Mouse (Mus musculus) mouse trophoblast stem cell (cell line): ENCODE measurements around the gene Canx.
"Not testable (repeated sequence)": the region's sequence is repeated elsewhere in the genome, so short reads cannot be mapped to it uniquely, and the experiment has no call there.

ENCODE experiments used
- in situ Hi-C, 2 experiments: fragments of 300-500 bp; cut with MseI, MboI; formaldehyde crosslinking; loops; 2 replicates in 1 of 2; 3 replicates in 1 of 2; pipeline ENCODE4 v1.15.1; 2025

Gene Canx

DNA sequence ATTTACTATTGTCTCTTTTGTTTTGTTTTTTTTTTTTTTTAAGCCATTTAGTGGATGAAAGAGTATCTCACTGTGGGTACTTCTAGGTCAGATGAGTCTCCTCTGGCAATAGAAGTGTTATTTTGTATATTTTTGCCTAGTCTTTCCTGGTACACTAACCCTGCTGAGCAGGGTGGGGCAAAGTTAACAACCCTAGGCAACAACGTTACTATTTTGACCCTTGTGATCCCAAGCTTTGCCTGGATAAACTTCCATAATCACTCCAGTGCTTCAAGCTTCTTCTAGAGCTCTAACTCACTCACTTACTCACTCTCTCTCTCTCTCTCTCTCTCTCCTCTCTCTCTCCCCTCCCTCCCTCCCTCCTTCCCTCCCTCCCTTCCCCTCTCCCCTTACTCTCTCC, 10.7 kb upstream of the Canx start:
- in situ Hi-C loops, result no loop called here

DNA sequence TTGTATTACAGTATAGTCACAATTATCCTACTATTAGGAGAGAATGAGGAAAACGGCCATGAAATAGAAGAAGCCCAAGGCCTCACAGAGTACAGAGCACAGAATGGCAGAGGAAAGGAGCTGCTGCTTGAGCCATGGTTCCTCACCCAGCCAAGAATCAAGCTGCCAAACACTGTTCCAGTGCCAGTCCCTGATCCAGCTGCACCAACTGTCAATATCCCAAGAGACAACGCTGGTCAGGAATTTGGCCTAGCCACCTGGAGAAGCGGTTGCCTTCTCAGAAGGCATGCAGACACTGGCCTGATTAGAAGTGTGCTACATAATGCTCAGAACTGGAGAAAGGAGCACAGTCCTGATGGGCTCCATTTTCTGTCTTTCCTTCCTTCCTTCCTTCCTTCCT, 7.7 kb upstream of the Canx start:
- in situ Hi-C loops, result no loop called here

DNA sequence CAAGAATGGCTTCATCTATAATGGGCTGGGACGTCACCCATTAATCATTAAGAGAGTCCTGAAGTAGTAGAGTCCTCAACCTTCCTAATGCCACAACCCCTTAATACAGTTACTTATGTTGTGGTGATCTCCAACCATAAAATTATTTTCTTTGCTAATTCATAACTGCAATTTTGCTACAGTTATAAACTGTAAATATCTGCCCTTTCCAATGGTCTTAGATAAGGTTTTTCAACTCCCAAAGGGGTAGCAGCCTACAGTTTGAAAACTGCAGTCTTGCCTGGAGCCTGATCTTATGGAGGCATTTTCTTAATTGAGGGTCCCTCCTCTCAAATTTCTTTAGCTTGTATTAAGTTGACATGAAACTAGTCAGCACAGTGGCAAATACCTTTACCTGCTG, 3.9 kb upstream of the Canx start:
- in situ Hi-C loops, result loop anchor here (5.0 kb wide), 1 partner anchor 33 kb away; no protein-coding TSS in a partner anchor

DNA sequence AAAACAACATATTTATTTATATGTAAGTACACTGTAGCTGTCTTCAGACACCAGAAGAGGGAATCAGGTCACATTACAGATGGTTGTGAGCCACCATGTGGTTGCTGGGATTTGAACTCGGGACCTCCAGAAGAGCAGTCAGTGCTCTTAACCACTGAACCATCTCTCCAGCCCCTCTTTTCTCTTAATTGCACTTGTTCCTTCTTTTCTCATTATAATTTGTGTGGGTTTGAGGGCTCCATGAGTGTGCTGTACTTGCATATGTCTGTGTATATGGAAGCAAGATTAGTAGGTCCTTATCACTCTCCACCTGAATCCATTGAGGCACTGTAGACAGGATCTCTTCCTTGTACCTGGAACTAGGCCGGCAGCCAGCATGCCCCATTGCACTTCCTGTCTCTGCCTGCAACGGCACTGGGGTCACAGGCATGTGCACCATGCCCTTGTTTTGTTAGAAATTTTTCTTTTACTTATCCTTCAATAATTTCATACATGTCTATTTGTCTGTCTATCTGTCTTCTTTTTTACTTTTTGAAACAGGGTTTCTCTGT, 2.7 kb upstream of the Canx start:
- in situ Hi-C loops, result loop anchor here (5.0 kb wide), 1 partner anchor 34 kb away; no protein-coding TSS in a partner anchor

DNA sequence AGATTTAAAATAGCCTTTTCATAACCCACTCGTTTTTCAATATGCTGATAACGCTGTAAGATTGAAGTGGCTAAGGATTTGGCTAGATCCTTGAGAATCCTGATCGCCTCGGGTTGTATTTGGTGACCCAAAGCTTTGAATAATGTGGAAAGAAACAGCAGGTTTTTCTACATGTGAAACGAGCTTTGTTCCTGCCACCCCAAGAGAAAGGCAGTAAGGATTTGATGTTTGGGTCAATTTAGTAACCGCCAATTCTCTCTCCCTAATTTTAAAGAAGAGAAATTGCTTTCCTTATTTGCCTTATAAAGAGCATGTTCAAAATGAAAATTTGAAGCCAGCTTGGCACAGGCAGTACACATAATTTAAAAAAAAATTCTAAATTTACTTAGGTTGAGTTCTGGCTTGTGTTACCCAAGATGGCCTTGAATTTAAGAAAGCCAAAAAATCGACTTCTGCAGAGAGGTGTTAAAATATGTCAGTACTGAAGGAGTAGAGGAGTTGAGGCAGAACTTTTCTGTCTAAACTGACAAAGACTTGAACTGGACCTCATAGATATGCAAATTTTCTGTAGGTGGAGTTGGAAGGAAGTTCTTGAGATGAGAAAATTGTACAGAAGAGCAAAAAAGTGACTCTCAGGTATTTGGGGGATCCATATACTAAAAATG, 961 bp upstream of the Canx start:
- in situ Hi-C loops, result loop anchor here (5.0 kb wide), 1 partner anchor 36 kb away; no protein-coding TSS in a partner anchor

DNA sequence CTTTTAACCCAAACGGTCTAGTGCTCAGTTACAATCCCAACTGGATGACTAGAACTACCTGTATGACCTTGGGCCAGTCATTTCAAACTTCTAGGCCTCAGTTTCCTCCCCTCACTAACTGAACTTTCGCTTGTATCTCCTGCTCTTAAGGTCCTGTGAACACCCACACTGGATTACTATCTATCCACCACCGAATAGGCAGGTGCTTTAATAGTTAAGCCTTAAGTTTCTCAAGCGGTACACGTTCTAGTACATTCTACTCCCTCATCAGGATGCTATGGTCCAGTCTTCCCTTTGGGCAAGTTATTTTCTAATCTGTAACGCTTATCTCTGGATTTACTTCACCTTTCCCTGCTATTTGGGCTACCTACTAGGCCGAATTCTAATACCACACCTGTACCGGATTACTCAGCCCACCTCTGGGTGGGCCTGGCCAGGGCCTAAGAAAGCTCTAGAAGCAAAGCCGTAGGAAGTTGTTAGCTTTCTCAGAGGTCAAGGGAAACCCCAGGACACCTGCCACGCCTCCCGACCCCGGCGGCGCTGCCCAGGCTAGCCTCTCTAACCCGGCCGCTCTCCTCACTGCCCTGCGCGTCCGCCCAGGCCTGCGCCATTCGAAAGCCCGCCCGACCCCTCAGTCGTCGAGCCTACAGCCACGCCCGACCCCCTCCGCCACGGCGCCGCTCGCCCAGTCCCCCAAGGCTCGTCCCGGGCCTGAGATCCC, 562 bp downstream of the Canx start:
- in situ Hi-C loops, result loop anchor here (5.0 kb wide), 1 partner anchor 37 kb away; no protein-coding TSS in a partner anchor

DNA sequence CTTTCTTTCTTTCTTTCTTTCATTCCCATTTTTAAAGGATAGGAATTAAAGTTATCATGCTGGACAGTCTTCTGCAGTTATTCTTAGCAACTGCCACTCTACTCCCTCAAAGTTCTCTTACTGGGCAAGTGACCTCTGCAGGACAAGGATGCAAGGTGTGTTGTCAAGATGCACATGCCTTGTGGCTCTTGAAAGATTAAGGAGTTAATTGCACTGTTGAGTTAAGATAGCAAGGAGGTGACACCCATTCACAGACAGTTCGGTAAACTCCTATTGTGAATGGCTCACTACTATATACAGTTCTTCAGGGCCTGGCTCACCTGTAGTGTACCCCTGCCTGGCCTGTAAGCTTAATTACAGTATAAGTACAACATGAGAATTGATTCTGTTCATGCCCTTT, 1.6 kb downstream of the Canx start:
- in situ Hi-C loops, result no loop called here

DNA sequence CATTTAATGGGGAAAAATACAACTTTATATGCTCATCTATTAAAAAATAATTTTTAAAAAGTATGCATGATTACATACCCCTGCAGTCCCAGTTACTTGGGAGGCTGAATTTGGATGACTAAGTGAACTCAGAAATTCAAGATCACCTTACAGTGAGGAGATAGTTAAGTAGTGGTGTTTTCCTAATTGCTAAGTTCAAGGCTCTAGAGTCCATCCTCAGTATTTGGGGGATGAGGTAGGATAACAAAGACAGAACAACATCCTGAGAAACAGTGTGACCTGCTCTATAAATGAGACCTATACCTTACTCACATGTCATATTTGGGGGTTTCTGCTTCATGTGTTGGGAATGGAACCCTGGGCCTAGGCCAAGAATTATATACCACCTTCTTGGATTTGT, 3.1 kb downstream of the Canx start:
- in situ Hi-C loops, result no loop called here

DNA sequence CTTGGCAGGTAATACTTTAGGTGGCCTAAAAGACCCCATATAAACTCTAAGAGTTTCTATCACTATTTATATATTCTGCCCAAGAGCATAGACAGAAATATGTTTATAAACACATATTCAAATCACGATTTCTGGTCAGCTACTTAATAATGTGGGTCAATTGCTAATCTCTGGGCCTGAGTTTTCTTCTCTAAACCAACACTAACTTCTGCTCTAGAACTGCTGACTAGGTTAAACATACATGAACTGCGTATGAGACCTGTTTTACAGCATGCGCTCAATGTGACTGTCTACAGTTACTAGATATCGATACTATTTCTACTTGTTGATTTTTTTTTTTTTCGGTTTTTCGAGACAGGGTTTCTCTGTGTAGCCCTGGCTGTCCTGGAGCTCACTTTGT, 4.2 kb downstream of the Canx start:
- in situ Hi-C loops, result no loop called here

DNA sequence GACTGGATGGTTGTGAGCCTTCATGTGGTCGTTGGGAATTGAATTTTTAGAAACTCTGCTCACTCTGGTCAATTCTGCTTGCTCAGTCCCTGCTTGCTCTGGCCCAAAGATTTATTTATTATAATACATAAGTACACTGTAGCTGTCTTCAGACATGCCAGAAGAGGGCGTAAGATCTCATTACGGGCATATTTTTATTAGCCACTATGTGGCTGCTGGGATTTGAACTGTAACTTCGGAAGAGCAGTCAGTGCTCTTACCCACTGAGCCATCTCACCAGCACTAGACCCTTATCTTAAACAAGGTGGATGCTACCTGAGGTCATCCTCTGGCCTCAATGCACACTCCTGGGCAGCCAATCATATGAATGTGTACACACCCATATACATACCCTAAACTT, 6.1 kb downstream of the Canx start:
- in situ Hi-C loops, result not testable (repeated sequence)

DNA sequence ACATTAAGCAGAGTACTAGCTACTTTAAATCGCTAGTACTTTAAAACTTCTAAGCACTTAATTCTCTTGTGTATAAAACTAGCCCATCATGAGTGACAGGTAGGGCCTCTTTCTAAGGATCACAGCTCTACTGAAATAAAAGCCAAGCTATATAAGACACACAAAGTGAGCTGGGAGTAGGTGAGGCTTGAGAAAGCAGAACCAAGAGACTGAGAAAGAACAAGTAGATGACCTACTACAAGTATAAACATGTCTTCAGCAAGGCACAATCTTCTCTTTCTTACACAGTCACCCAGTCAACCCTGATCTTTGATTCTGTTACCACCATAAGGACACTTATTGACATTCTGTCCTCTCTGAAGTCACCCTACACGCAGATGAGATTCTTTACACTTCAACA, 12.7 kb downstream of the Canx start:
- in situ Hi-C loops, result no loop called here

DNA sequence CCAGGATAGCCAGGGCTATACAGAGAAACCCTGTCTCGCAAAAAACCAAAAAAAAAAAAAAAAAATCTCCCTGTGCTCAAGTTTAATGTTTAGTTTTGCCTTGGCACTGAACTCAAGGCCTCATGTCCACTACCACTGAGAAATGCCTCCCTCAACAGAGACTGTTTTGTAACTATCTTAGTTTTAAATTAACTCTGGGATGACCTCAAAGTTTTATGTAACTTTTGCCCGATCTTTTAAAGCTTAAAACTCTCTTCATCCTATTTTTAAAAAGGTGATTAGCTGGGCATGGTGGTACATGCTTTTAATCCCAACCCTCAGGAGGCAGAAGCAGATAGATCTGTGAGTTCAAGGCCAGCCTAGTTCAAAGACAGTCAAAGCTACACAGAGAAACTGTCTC, 22.1 kb downstream of the Canx start:
- in situ Hi-C loops, result no loop called here

DNA sequence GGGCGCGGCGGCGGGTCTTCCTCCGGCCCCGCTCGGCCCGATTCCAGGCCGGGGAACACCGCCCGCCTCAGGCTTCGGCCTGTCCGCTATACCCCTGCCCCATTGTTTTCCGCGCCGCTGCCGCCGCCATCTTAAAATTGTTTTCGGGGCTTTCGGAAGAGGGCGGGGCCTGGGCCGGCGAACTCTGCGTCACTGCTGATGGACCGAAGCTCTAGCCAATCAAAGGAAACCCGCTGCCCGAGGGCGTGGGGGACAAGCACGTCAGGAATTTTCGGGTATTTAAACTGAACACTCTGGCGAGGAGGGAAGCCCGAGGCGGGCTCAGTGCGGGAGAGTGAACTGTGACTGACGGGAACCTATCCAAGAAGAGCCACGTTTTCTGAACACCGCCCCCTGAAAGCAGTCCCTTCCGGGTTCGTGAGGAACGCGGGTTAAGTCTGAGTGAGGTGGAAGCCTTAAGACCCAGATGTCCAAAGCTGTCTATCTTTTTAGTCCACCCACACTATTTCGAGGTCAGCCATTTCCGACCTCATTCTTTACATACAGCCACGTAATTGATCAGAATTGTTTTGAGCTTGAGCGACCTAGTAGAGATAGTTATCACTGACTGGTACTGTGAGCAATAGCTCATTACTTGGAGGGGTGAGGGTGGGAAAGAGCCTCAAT, 33.1 kb downstream of the Canx start, which contains the start of gene Maml1:
Gene Maml1, minus strand, starts transcription at position 122 of the 666 bp plus-strand sequence.
- in situ Hi-C loops, result no loop called here

DNA sequence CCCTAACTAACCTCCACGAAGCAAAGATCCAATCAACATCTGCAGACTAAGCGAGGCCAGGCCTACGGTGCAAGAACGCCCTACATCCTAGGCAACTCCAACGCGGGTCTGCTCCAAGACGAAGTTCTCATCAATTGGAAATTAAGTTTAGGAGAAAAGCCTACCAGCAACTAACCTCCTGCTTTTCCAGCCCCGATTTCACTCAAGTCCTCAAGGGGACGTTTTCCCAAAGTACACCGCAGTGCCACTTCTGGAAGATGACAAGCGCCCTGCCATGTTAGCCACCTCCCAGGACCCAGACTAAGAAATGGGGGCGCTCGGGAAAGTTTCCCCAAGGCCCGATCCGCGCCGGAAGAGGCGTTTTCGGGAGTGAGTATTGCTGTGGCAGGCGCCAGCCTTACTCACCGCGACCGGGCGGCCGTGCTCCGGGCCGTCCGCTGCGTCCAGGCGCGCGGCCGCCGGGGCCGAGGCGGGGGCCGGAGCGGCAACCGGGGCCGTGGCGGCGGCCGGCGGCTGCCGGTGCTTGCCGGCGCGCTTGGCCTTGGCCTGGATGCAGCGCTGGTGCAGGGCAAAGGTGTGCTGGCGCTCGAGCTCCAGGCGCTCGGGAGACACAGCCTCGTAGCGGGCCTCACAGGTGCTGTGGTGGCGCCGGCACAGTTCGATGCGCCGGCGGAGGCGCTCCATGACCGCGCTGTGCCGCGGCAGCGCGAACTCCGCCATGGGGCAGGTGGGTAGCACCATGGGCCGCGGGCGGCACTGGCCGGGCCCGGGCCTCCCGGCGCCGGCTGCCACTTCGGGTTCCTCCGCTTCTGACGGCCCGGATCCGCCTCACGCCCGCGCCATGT, 33.9 kb downstream of the Canx start:
- in situ Hi-C loops, result no loop called here

DNA sequence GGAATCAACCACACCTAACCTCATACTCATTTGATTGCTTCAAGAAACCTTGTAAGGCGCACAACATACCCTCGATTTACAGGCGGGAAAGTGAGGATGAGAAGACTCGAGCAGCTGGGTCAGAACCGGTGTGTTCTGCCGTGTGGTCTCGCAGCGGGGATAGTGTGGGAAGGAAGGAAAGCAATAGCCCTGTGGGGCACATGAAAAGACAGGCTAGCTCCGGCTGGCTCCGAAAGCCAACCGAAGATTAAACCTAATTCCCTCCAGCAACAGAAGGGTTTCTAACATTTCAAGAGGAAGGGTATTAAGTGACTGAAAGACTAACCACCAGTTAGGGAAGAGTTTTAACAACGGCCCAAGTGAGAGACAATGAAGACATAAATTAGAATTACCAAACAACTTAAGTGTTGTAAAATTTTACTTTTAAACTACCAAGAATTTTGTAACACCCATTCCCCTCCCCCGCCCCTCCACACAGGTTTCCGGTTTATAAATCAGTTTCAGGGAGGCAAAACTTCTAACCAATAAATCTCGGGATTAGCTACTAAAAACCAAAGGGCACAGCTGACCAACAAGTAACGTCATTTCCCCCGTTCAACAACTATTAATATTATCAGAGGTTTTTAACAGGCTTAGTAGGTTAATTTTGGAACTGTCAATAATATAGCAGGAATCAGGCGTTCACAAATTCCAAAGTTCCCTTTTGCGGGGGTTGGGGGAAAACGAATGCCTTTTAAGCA, 34.8 kb downstream of the Canx start:
- in situ Hi-C loops, result no loop called here

DNA sequence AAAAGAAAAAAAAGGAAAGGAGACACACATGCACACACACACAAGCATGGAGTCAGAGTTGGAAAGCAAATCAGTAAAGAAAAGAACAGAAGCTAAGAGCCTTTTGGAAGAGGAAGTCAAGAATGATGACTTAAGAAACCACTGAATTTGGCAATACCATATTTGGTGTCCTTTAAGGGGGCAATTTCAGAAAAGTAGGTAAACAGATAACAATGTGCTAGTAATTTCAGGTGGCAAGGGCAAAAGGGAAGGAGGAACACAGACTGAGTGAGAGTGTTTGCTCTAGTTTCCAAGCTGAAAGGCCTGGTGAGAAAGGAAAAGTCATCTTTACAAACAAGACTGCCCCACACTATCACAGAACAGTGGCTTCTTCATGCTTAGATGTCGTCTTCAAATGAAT, 39.0 kb downstream of the Canx start:
- in situ Hi-C loops, result no loop called here

DNA sequence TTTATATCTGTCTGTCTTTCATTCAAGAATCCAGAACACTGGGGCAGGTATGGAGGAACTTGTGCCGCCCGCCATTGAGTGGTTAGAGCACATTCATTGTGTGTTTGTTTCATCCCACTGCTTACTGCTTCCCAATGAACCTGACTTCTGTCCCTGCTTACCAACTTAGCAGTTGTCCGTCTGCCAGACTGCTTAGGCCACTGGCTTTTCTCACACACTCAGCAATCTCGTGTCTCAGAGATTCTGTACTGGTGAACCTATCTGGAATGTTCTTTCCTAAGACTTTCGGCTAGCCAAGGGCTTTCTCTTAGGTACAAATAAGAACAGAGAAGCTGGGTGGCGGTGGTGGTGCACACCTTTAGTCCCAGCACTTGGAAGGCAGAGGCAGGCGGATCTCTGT, 39.8 kb downstream of the Canx start:
- in situ Hi-C loops, result no loop called here

DNA sequence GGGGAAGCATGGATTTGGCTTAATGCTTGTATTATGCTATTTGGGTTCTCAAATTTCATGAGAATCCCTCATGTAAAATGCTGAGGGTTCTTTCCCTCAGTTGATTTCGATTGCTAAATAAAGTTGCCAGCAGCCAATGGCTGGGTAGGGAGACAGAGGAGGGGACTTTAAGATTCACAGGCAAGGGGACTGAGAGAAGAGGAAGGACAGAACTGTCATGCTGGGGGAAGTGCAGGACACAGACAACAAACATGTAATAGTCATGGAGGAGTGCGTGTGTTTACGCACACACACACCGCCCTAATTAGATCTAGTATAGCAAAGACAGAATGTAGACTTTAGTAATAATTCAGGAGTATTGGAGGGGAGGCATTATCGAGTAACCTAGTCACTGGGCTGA, 40.2 kb downstream of the Canx start:
- in situ Hi-C loops, result no loop called here

DNA sequence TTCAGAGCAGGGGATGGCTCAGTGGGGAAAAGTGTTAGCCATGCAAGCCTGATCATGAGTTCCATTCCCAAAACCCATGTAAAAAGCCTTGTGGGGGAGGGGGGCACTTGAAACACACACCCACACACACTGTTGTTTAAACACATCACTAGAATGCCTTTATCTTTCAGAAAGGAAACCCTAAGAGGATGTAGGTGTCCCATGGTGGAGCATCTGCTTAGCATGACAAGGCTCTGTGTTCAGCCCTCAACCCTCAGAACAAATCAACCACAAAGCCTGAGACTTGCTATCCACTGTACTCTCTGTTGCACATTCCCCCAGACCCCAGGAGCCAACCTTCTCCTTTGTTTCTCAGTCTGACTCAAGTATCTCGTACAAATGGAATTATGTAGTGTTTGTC, 45.4 kb downstream of the Canx start:
- in situ Hi-C loops, result no loop called here

DNA sequence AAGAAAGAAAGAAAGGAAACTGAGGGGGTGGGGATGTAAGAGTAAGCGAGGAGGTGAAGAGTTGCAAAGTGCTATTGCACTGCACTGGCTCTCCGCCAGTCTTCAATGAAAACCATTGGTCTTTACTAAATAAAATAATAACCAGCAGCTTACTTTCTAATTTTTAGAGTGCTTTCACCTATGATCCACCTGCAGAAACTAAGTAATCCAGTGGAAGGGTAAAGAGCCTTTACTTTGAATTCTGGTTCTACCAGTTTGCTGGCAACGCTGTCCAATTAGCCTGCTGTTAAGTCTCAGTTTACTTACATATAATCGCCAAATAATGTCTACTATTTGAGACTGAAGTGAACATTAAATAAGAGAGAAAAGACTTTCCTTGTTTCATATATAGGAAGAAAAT, 46.5 kb downstream of the Canx start:
- in situ Hi-C loops, result no loop called here

DNA sequence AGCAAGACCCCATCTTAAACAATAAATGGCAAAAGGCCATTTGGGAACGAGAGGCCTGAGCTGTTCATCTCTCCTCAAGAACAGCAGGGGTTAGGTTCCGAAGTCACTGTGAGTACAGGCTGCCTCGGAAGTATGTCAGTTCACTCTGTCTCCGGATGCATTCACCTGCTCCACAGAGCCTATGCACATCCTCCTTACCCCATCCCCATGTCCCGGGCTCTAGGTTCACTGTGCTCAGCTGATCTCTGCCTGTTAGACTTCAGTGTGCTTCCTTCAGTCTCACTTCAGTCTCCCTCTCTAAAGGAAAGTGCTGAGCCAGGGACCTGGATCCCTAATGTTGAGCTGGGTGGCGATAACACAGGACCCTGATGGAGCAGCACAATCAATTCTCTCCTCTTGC, 47.8 kb downstream of the Canx start:
- in situ Hi-C loops, result no loop called here
